Mouse (Mus musculus) frontal cortex, postnatal 25 days (tissue): ENCODE results near the gene Ak5.

Source experiments
- DNase-seq, 2 experiments: peaks; one replicate each; pipeline ENCODE4 v3.0.0; 2022; ENCODE audit warnings: low spot score in 2 of 2

The Ak5 gene

DNA sequence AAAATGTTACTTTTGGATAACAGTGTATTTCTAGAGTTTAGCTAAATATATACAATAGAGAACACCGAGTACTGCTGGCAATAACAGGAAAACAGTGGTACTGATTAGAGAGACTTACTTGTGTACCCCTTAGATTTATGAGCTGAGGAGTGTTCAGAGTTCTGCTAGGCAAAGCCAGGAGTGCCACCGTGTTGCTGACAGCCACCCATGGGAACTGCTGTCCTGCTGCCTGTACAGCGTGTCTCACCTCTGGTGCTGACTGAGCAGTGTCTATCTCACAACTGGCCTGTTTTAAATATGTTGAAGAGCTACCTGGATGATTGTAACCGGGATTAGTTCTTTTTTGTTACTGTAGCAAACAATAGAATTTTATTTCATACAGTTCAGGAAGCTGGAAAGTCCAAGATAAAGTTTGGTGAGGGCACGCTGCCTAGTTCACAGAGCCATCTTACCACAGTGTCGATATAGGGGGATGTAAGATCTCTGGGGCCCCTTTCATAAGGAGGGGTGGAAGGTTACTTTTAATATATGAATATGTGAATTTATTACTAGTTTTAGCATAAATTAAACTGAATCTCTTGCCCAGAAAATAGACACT lies 103.5 kb downstream of the Ak5 start:
- no peak for DNase-seq

DNA sequence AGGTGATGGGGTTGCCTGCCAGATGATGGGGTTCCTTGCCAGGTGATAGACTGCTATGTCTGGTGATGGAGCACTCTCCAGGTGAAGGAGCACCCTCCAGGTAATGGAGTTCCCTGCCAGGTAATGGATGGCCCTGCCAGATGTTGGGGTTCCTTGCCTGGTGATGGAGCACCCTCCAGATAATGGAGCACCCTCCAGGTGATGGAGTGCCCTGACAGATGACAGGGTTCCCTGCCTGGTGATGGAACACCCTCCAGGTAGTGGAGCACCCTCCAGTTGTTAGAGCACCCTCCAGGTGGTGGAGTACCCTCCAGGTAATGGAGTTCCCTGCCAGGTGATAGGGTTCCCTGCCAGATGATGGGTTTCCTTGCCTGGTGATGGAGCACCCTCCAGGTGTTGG lies 104.3 kb downstream of the Ak5 start:
- no peak for DNase-seq

DNA sequence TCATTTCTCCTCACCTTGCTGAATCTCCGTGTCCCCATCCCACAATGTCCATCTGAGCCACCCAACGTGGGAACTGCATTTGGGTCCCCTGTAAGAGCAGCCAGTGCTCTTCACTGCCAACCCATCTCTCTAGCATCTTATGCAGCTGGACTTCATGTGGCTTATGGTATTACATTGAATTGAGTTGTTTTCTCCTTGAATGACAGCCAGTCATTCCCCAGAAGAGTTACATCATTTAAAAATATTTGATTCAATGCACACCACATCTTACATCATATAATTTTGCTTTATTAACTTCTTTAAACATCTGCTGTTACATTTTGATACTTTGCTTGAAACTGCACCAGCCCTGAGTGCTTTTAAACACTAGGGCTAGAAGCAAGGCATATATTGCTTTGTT lies 106.5 kb downstream of the Ak5 start:
- DNase-seq, result no peak

DNA sequence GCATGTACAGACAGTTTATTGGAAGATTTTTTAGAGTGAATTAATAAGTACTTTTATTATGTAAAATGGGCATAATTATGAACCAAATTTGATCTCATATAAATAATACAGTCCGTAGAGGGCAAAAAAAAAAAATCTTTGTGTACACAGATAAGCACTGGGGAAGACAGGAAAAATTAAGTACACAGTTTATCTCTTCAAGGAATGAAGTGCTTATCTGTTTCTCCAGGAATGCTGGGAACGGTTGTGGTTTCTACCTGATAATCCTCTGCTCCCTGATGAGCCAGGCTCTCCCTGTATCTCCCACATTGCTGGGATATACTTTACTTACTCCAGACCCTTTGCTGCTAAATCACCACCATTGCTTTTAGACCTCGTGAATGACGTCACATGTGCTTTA lies 108.9 kb downstream of the Ak5 start:
- no peak for DNase-seq

DNA sequence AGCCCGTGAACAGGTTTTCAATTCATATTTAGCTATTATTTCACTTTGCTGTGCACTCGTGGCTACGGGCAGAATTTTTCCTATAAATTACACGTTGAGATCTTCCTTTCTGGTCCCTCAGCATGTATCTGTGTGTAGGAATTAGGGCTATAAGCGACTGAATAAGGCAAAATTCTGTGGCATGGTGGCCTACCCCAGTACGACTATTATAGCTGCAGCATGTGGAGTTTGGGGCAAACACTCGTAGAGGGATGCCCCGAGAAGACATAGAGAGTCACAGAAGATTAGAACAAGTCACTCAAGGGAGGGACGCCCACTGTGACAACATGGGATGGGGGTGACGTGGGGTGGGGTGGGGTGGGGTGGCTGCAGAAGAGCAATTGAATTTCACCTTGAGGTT lies 110.1 kb downstream of the Ak5 start:
- DNase-seq, result no peak

DNA sequence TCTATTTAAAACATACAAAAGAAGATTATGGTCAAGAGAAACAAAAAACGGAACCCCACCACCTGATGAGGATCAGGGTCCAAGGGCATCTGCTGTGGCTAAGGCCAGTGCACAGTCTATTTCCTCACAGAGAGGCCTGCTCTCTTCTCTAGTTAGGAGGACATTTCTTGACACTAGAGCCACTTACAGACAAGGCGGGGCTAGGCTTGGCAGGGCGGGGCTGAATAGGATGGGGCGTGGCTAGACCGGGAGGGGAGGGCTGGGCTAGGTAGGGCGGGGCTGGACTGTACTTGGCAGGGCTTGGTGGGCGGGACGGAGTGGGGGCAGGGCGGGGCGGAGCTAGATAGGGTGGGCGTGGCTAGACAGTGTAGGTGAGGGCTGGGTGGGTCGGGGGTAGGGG lies 110.5 kb downstream of the Ak5 start:
- DNase-seq, result no peak

DNA sequence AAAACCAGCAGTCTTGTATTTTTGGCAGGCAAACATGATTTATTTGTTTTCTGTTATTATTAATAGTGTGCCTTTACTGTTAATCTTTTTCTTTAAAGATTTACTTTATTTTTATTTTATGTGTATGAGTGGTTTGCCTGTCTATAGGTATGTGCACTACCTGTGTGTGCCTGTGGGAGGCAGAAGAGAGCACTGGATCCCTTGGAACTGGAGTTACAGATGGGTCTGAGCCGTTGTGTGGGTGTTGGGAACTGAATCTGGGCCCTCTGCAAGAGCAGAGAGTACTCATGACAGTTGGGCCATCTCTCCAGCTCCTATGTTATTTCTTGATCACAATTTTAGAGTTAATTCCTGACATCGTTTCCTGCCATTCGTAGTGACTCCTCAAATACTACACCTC lies 111.2 kb downstream of the Ak5 start:
- DNase-seq, result no peak

DNA sequence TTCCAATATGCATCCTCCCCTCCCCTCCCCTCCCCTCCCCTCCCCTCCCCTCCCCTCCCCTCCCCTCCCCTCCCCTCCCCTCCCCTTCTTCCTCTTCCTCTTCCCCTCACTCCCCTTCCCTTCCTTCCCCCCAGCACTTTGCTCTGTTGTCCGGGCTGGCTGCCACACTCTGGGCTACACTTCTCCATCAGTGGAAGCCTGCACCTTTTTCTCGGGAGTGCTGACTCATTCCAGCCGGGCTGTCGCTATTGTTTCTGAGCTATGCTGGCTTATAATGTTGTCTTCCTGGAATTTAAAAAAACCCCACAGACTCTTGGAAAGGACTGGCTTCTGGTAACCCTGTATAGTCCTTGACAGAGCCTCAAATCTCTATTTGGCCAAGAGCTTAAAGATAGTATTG lies 111.7 kb downstream of the Ak5 start:
- no peak for DNase-seq

DNA sequence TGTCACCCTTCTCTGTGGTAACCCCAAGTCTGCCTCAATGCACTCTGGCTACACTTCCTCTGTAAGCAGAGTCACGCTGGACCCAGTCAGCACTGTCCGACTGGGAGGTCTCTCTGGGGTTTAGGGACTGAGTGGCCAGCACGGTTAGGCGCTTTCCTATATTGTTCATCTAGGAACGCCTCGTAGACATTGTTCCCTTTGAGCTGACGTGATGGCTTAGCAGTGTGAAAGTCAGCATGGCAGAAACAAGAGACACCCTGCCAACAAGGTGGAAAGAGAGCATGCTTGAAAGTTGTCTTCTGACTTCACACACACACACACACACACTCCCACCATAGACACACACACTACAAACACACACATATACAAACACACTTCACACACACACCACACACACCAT lies 112.9 kb downstream of the Ak5 start:
- DNase-seq, result no peak

DNA sequence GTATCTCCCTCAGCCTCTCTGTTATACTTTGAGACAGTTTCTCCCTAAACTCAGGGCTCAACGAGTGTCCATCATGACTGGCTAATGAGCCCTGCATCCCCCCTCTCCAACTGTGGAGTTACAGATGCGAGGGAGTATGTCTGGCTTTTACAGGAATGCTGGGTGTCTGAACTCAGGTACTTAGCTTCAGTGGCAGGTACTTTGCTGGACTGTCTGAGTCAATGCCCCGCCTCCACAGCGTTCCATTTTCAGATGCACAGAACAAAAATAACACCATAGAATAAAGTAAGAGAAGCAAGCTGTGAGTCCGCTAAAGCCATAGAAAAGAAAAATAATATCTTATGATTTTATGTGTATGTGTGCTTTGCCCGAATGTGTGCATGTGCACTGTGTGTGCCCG lies 113.8 kb downstream of the Ak5 start:
- no peak for DNase-seq

DNA sequence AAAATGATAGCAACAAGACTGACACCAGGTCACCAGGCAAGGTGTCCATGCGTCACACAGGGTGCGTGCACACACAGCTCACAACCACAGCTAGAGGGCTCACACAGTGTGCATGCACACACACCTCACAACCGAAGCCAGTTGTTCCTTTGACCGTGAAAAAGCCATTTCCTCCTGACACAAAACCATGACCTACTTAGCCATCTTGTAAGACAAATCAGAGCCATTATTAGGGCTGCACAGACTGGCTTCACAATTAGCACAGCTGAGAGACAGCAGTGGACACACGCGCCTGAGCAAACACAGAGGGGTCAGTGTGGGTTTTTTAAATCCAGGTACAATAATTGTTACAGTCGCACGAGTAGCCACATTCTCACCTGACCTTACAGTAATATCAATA lies 115.5 kb downstream of the Ak5 start:
- DNase-seq, result no peak

DNA sequence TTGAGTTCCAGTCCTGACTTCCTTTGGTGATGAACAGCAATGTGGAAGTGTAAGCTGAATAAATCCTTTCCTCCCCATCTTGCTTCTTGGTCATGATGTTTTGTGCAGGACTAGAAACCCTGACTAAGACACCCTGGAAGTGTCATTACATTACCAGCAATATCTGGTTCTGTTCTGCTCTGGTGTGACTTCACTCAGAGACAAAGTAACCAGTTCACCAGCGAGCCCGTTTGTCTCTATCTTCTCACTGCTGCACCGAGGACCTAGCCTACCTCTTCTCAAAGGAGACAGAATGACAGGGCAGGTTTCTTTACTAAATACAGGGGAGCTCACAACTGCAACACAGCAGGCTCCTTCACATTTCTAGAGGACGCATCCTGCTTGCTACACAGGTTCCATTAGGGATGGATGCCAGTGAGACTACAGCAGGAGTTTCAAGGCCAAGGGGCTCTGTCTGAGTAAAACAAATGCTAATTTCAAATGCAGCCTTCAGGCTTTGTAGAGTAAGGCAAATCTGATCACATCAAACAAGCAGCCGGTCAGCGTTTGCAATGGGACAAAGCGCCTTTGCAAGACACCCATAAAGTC lies 117.5 kb downstream of the Ak5 start:
- no peak for DNase-seq

DNA sequence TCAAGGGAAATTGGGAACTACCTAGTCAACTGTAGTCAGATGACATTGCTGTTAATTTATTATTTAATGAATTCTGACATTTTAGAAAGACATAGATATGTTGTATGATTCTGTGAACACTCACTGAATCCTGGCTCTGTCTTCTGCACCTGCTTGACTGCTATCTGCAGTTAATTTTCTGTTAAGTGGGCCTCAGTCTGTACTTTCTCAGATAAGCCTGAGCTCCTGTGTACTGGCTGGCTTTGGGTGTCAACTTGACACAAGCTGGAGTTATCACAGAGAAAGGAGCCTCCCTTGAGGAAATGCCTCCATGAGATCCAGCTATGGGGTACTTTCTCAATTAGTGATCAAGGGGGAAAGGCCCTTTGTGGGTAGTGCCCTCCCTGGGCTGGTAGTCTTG lies 118.1 kb downstream of the Ak5 start:
- no peak for DNase-seq

DNA sequence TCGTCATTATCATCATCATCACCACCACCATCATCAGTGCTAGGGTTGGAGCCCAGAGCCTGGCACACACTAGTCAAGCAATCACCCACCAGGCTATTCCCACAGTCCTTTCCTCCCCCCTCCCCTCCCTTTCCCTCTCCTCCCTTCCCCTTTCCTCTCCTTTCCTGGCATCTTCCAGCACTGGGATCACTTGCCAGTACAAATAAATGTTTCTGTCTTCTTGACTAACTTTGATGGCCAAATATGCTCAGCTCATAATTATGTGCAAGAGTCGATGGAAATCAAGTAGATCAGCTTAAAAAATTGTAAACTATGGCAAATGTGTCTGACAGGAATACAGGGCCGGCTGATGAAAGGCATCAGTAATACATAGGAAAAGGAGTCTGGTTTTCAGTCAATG lies 123.2 kb downstream of the Ak5 start:
- DNase-seq, result no peak

DNA sequence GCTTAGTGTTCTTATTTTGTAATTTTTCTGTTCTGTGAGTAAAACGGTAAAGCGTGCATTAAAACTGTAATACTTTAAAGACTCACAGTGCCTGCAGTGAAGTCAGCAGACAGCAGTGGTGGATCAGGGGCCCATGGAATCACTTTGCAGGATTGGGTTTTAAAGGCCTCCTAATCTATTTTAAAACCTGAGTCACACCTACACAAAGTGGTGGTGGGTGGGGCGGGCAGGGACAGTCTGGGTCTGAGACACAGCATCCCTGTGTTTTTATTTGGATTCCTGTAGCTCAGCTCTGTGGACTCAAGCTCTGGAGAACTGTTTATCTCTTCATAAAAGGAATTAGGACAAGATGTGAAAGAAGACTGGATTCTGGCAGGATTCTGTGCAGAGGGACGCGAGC lies 125.9 kb downstream of the Ak5 start:
- no peak for DNase-seq

DNA sequence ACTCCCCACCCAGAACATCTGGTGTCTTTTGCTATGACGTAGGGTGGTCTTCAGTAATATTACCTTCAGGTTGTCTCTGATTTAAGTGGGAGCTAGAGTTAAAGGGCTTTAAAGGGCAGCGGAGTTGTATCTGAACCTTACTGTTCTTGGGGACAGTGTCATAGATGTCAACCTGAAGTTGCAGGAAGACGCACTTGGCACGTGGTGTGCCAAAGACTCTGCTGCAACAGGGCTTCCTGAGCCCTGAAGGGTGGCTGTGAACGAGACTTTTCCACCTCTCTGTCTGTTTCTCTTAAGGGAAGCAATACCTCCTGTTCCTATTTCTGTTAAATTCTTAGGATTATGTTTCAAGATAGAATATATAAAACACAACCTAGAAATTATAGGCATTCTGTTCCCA lies 137.8 kb downstream of the Ak5 start:
- DNase-seq, result no peak

DNA sequence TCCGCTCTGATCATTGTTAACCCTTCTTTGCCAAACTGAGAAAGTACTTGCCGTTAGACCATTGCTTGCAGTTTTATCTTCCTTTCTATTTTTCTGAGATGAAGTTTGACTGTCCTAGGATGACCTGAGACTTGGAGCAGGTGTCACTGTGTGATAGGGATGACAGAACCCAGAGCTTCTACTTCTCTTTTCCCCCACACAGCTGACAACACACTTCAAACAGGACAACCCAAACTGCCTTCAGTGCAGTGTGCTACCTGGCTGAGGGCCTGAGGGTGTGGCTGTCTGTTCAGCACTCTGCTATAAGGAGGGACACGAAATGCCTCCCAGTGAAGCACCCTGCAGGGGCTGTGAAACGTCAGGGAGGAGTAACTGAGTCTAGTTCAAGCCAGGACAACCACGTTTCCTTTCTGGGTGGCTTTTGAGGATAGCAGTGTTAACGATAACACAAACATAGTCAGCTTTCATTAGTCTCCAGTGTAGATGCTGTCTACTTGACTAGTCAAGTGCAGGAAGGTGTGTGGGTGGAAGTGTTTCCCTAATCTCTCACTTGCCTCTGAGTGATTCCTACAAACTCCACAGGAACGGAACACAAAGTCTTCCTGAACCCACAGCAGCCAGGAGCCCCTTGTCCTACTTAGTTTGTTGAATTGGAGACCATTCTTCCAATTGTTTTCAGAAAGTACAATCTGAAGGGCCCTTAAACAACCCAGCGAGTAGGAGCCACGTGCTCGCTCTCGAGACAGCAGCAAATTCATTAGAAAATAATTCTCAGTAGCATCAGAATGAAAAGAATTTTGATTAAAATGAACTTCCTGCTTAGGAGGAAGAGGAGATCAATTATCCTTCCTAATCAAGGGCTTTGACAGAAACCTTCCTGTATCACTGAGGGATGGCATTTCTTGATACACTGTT lies 138.8 kb downstream of the Ak5 start:
- DNase-seq, result no peak

DNA sequence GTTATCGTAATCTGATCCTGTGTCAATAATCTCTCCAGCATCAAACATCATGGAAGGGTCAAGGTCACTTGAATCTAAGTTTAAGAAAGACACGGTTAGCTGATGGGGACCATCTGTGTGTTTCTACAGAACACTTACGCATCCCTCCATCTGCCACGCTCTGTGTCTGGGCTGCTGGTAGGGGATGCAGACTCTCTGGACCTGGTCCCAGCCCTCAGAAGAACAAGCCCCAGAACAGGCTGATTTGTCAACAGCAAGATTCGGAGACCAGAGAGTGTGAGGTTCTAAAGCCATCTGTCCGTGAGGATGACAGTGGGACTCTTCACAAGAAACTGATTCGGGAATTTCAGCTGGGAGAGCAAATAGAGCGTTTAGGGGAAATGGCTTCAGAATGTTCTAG lies 141.4 kb downstream of the Ak5 start:
- no peak for DNase-seq

DNA sequence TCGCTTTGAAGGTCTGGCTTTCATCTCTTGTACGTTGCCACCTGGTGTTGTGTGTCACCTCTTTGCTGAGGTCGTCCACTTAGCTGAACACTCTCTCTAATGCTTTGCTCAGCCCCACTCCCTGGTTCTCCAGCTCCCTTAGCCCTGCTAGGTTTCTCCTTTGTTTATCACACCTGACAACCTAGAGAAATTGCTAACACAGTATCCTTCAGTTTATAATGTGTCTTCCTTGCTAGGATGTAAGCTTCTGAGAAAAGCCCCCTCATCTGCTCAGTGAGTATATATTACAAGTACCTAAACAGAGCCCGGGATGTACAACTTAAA lies 144.9 kb downstream of the Ak5 start:
- no peak for DNase-seq

DNA sequence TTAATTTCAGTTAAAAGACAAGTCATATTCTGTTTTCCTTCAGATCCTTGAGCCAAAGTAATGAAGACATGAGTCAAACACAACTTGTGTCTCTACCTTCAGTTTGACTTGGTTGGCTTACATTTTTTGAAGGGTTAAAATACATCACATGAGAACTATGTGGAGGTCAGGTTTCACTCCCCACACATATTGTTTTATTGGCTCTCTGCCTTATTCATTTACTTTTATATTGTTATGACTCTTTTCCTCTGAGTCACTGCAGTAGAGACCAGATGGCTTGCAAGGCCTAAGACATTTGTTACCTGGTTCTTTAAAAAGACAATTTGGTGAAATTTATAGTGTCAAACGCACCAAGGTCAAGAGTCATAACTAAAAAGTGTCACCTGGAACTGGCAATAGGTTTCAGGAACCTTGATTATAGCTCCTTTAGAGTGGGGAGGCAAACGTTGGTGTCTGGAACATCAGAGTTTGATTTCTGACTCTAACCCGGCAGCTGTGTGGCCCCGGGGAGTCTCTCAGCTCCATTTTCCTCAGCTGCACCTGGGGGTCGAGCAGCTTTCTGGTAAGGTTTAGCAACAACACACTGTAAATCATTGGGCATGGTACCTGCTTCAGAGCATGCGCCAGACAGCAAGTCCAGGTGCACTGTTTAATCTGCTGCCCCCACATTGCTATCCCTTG lies 145.4 kb downstream of the Ak5 start:
- no peak for DNase-seq

DNA sequence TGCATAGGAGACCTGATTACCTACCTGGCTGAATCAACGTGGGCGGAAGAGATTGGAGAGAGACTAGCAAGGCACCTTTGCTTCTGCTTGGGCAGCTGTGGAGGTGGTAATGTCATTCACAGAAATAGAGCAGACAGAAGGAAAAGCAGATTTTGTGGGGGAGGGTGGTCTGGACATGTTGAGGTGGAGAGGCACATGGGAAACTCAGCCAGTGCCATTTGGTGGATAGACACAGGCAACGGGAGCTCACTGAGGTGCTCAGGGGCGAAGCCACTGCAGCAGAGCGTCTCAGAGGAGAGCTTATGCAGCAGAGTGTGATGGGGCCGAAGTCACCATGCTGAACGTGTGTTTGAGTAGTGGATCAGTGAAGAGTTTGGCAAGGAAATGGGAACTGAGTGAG lies 147.1 kb downstream of the Ak5 start:
- DNase-seq, result no peak

DNA sequence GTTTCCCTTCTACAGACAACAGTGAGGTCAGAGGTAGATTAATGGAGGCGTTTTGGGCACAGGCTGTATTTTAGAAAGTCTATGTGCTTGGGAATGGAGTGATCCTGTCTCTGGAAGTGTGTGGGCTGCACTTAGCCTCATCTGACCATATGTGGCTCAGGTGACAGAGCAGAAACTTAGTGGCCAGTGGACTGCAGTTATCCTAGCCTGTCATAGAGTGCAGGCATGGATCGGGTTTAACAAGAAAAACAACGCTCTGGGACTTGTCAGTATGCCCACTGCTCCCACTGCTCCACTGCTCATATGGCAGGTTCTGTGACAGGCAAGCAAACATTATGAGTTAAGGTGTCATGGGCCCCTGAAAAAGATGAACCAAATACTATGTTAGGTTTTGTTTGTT lies 148.1 kb downstream of the Ak5 start:
- DNase-seq, result no peak

DNA sequence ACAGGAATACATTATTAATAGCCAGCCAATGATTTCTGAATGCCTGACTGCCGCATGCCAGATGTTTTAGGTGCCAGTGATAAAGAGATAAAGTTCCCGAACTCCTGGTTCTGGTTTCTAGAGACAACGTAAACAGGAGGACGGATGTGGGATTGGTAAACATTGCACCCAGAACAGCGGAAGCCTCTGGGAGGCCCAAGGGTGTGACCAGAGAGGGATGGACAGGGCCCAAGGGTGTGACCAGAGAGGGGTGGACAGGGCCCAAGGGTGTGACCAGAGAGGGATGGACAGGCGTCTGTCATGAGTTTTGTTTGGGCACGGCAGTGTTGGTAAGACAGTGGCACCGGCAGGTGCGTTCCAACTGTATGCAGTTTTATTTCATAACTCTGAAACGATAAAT lies 148.6 kb downstream of the Ak5 start:
- DNase-seq, result no peak
